Mouse (Mus musculus): ENCODE measurements around the gene Tlnrd1.

- TF ChIP-seq POLR2A (IDR thresholded peaks at IDR 0.05; ENCODE audit: low read depth, low read length), result no peak
- no peak for TF ChIP-seq CTCF (conservative IDR thresholded peaks at IDR 0.05; ENCODE audit: insufficient read depth, insufficient read length, low read depth, low read length)
Measured at GRCm38 (mm10) chr7:83844807-83845206, 39.3 kb downstream of the Tlnrd1 start.

Measured in kidney, adult 2 months (tissue).